Mouse (Mus musculus): ENCODE measurements at regions not wholly inside any gene's neighbourhood (a gene's known extent, or its start where the extent isn't known, plus 50 kb on each side); places are given as distances from the start of the nearest gene placed in this dataset.

- peak; percentile 48 for DNase-seq (ENCODE audit: low read depth, low spot score)
Measured at GRCm38 (mm10) chr12:25785646-25786606, 629.1 kb downstream of the Rnf144a start.

GRCm38 (mm10) chr12:25784401-25784800 lies 630.7 kb downstream of the Rnf144a start:
- no peak for DNase-seq (ENCODE audit: low read depth, low spot score)

DNA sequence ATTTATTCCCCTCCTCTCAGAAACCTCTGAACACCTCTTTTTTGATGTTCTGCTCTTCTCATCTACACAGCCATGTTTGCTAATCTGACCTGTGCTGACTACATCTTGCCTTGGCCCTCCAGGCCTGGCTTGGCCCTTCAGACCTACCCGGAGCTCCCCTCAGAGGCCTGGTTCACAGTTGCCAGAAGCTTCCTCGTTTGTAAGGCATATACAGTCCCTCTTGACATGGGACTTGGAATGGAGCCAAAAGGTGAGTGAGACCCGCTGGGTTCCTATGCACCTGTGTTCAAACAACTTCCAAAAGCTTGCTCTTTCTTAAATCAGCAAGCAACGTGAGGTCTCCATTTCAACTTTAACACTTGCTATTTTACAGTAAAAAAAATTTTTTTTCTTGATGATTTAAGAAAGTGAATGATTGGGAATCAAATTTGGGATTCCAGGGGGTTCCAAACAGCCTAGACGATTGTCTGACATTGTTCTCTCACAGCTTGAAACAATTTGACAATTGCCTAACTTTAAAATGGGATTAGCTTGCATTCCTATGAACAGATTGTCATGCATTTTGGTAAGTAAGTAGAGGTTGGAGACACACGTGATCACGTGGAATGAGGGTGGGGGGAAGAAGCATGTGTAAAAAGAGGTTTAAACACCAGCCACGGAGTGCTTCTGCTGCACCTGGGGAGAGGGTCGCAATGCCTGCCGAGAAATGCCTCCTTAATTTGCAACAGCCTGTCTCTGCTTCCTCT lies 631.9 kb downstream of the Rnf144a start:
- no peak for DNase-seq (ENCODE audit: low read depth, low spot score)

- no peak for DNase-seq (ENCODE audit: low read depth, low spot score)
Measured at GRCm38 (mm10) chr12:25771856-25772255, 643.2 kb downstream of the Rnf144a start.

- DNase-seq (ENCODE audit: low read depth, low spot score) = peak; percentile 39
Measured at GRCm38 (mm10) chr12:25768644-25769043, 646.4 kb downstream of the Rnf144a start.

- DNase-seq (ENCODE audit: low read depth, low spot score) = peak; percentile 57
Measured at GRCm38 (mm10) chr12:25763061-25763460, 652.0 kb downstream of the Rnf144a start.

GRCm38 (mm10) chr12:25757014-25757413 lies 658.0 kb downstream of the Rnf144a start:
- DNase-seq (ENCODE audit: low read depth, low spot score) = peak; percentile 82

DNA sequence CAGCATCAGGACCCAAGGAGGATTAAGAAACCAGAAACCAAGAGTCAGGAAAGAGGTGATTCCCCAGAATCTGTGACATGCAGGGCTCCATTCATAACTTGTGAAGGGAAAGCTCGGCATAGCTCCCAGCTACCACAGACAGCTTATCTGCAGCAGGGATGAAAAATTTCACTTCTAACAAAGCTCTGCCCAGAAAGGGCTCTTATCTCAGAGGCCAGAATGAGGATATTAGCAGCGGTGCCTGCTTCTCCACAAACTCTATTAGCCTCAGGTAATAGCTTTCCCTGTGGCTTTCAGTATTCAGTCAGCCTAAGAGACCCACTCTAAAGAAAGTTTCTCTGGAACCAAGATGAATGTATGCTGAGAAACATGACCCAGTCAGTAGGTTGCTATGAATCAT lies 636.9 kb upstream of the Id2 start:
- DNase-seq (ENCODE audit: low read depth, low spot score) = peak; percentile 9

DNA sequence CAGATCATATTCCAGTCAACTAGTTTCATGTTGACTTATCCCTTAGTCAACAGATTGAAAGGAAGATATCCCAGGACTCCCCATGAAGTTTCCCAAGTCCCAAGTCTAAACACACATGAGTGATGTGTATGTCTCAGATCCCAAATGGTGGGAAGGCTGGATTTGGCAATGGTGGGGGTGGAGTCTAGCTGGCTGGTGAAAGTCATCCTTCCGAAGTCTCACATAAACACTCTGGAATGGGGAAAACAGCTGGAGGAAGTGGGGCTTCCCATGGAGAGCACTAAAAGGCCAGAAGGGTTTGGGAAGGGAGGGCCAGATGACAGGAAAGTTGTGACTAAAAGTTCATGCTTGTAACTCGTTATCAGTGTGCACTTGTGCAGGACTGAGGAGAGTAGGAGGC lies 628.8 kb upstream of the Id2 start:
- no peak for DNase-seq (ENCODE audit: low read depth, low spot score)

- no peak for DNase-seq (ENCODE audit: low read depth, low spot score)
Measured at GRCm38 (mm10) chr12:25711186-25711585, 614.2 kb upstream of the Id2 start.

DNA sequence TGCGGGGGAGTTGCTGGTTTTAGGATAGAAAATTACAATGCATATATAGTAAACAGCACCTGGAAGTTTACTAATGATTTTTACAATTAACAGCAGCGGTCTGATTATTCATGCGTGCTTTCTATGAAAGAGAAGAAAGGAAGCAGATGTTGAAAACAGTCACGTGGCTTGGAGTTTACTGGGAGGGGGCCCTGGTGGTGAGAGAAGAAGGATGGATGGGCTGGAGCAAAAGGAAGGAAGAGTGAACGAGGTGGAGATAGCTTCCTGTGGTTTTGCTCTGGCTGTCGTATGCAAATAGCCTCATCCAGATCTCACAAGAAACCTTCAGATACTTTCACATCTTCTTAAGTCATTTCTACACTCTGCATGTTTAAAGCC lies 606.1 kb upstream of the Id2 start:
- DNase-seq (ENCODE audit: low read depth, low spot score) = no peak

- DNase-seq (ENCODE audit: low read depth, low spot score) = peak; percentile 7
Measured at GRCm38 (mm10) chr12:25702176-25703022, 605.5 kb upstream of the Id2 start.

DNA sequence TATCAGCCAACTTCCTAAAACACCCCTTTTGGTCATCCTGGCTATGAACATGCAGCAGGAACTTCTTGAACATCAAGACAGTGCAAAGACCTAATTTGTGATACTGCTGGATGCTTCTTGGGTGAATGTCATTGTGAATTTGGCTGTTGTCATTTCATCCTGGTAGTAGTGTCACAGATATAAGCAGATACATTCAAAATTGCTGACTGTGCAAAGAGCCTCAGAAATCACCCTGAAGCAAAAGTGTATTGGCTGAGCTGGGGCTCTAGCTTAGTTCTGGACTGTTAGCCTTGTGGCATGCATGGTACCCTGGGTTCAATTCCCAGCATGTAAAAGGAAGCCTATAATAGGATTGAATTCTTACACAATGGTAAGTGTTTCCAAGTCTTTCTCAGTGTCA lies 590.1 kb upstream of the Id2 start:
- DNase-seq (ENCODE audit: low read depth, low spot score) = no peak

DNA sequence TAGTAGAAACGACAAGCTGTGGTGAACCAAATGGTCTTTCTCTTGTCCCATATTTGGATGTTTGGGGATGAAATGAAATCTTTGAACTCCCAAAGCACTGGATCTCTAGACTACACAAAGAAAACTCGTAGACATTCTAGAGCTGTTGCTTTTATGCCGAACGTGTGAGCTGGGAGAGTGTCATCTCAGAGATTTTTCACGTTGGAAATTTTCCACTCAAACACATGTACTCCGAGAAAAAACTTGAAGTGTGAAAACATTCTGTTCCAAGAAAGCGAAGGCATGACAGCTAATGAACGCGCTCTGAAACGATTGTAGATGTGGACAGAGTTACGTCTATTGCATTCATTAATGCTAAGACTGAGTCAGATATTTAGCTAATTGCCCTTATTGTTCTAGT lies 579.7 kb upstream of the Id2 start:
- peak; percentile 43 for DNase-seq (ENCODE audit: low read depth, low spot score)

- DNase-seq (ENCODE audit: low read depth, low spot score) = peak; percentile 87
Measured at GRCm38 (mm10) chr12:25668336-25668735, 571.4 kb upstream of the Id2 start.

GRCm38 (mm10) chr12:25654456-25654855 lies 557.5 kb upstream of the Id2 start:
- DNase-seq (ENCODE audit: low read depth, low spot score) = peak; percentile 68

- no peak for DNase-seq (ENCODE audit: low read depth, low spot score)
Measured at GRCm38 (mm10) chr12:25650237-25650636, 553.3 kb upstream of the Id2 start.

- DNase-seq (ENCODE audit: low read depth, low spot score) = no peak
Measured at GRCm38 (mm10) chr12:25628081-25628480, 531.1 kb upstream of the Id2 start.

DNA sequence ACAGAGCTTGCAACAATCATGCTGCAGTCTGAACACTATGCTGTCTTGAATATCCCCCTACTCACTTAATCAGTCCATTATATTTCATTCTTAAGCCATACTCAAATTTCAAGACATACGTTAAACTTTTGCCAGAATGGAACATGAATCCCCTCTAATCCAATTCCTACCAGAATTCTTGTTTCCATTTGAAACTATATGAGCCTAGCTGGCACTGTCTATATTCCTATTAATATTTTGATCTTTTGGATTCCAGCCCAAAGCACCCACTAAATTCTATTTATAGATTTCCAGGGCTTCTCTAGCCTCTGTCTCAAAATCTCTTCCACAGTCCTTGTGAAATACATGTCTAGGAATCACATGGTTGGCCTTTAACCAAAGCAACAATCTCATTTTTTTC lies 528.9 kb upstream of the Id2 start:
- DNase-seq (ENCODE audit: low read depth, low spot score) = no peak

DNA sequence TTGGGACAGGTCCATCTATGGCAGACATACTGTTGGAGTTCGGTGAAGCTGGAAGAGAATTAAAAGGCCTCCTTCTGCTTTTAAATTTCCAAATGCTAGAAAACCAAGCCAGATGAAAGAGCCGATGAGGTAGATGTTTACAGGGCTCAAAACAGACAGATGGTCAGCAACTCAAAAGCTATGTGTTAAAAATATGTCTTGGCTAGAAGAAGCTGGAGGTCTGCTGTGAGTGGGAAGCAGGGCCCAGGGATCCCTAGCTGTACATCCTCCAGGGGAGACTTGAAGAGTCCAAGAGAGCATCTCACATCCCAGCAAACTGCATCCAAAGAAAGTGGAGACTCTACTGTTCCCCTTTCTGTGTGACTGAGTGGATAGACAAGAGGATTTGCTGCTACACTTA lies 526.5 kb upstream of the Id2 start:
- DNase-seq (ENCODE audit: low read depth, low spot score) = peak; percentile 67

GRCm38 (mm10) chr12:25621142-25621541 lies 524.2 kb upstream of the Id2 start:
- peak; percentile 86 for DNase-seq (ENCODE audit: low read depth, low spot score)

DNA sequence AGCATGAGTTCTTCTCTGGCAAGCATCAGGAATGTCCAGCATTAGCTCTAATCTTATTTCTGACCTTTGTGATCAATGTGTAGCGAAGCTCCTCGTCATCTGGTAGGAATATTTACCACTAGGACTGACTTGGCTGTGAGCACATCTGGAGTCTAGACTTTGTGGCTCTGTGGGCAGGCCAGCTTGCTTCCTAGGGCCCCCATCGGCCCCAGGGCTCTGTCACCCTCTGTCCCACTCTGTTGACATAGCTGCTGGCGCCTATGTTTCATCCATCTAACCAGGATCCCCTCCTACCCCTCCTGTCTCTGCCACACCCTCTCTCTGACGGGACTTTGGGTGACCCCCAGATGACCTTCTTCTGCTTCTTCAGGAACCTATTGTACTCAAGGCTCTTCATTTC lies 520.6 kb upstream of the Id2 start:
- no peak for DNase-seq (ENCODE audit: low read depth, low spot score)
